Mouse (Mus musculus) hindbrain, embryonic 12.5 days (tissue): ENCODE results near the gene Ccdc177. TPM values are rescaled to one million over a fixed set of nuclear protein-coding genes. Genes with fewer than 3 reads are reported as not detected.

Experiments
- ATAC-seq: fragments of 200-750 bp; cut with Nextera tagmentation; 2 replicates; pipeline ENCODE4 v1.8.0; 2017; ENCODE audit warnings: moderate TSS enrichment; ENCODE audit not compliant: low FRiP score
- H3K27ac ChIP-seq: fragments of 300-500 bp; sonication (generic); 2 replicates; pipeline ENCODE4 v1.5.1; 2016; ENCODE audit warnings: mild to moderate bottlenecking
- H3K27me3 ChIP-seq: fragments of 300-500 bp; sonication (generic); 2 replicates; pipeline ENCODE4 v1.6.1; 2016; ENCODE audit warnings: mild to moderate bottlenecking
- H3K36me3 ChIP-seq: fragments of 300-500 bp; sonication (generic); 2 replicates; pipeline ENCODE4 v1.6.1; 2016; ENCODE audit warnings: mild to moderate bottlenecking
- H3K4me1 ChIP-seq: fragments of 300-500 bp; sonication (generic); 2 replicates; pipeline ENCODE4 v1.6.1; 2016
- H3K4me2 ChIP-seq: fragments of 300-500 bp; sonication (generic); replicated peaks from 2 replicates; pipeline ENCODE4 v1.6.1; 2016; ENCODE audit warnings: mild to moderate bottlenecking
- H3K4me3 ChIP-seq: fragments of 300-500 bp; sonication (generic); 2 replicates; pipeline ENCODE4 v1.5.1; 2016; ENCODE audit warnings: mild to moderate bottlenecking
- H3K9ac ChIP-seq: fragments of 300-500 bp; sonication (generic); 2 replicates; pipeline ENCODE4 v1.6.1; 2016; ENCODE audit warnings: mild to moderate bottlenecking, moderate library complexity
- H3K9me3 ChIP-seq: fragments of 300-500 bp; sonication (generic); replicated peaks from 2 replicates; pipeline ENCODE4 v1.6.1; 2016; ENCODE audit warnings: mild to moderate bottlenecking
- WGBS: fragments of 180-500 bp; shearing (Covaris S2); methylation state at CpG from one replicate; pipeline ENCODE4 v1.1.7; 2016; 5-methylcytosine and 5-hydroxymethylcytosine counted together
- polyA plus RNA-seq: library from polyadenylated mRNA; unstranded; fragments of >200 nt; fragmentation: Nextera tagmentation; extraction: Ambion mirVana; gene quantifications from 2 replicates; pipeline ENCODE4 v1.2.1, GENCODE M21; 2016

Gene Ccdc177
- polyA plus RNA-seq, 1 experiment from 2014 or later: 5.9 TPM

DNA sequence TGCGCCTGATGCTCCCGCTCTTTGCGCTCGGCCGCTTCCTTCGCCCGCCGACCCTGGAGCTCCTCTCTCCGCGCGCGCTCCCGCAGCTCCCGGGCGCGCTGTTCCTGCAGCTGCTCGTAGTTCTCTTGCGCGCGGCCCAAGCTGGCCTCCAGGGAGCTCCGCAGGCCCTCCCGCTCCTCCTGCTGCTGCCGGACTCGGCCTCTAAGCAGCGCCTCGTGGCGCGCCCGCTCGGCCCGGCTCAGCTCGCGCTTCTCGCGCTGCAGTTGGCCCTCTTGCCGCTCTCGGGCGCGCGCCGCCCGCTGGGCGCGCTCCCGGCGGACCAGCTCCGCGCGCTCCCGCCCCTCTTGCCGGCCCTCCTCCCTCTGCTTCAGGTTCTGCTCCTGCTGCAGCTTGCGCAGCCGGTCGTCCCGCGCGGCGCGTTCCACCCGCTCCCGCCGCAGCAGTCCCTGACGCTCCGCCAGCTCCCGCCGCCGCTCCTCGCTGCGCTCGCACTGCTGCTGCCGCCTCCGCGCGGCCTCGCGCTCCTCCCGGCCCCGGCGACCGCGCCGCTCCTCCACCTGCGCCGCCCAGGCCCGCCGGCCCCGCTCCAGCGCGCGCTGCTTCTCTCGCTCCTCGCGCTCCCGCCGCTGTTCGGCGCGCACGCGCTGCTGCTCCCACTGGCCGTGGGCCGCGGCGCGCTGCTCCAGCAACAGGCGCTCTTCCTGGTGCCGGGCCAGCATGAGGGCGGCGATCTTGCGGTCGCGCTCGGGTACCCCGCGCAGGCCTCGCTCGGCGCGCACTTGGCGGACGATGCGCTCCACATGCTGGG lies 2.5 kb downstream of the Ccdc177 start:
- Histone ChIP-seq H3K4me1 (peaks cover 29% of the 10 kb centered on the region), H3K4me2 (peak overlapping the region; percentile 57), H3K9ac (peak overlapping the region; percentile 47), H3K27me3 (peaks cover 34% of the 10 kb centered on the region), H3K4me3 (peak overlapping the region; percentile 58), H3K27ac (peak overlapping the region; percentile 97; the same call in 1 of the 2 replicates), H3K9me3 (peaks cover 34% of the 10 kb centered on the region), H3K36me3 (peaks cover 58% of the 10 kb centered on the region)
- 0 out of 2 replicates have a peak, but pooled peaks have one; percentile 18 for ATAC-seq
- WGBS: 13% methylated on average over 120 of the region's 122 CpGs

DNA sequence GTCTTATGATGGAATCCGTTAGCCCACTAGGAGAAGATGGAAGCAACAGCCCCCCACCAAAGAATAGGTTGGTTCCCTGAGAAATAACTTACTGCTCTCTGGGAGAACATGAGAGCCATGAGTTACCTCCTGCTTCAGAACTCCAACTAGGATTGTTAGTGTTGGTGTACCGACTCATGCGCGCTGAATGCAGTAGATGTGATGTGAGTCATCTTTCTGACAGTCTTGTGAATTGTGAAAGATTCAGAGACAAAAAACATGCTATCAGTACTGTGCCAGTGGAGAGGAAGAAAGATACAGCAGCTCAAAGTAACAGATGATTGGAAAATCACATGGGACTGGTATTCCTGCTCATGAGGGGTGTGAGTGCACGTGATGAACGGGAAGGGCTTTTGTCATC lies 8.9 kb downstream of the Ccdc177 start:
- no peak overlapping the region for H3K4me3 ChIP-seq
- no peaks in the 10 kb centered on the region for H3K4me1 ChIP-seq
- 92% methylated on average over 6 of the region's 6 CpGs for WGBS
- H3K27ac ChIP-seq: no peak overlapping the region
- H3K36me3 ChIP-seq: peaks cover 33% of the 10 kb centered on the region
- no peak for ATAC-seq
- H3K9me3 ChIP-seq: peaks cover 10% of the 10 kb centered on the region
- peaks cover 7% of the 10 kb centered on the region; the same call in 1 of the 2 replicates for H3K27me3 ChIP-seq
- no peak overlapping the region for H3K4me2 ChIP-seq
- no peak overlapping the region for H3K9ac ChIP-seq

DNA sequence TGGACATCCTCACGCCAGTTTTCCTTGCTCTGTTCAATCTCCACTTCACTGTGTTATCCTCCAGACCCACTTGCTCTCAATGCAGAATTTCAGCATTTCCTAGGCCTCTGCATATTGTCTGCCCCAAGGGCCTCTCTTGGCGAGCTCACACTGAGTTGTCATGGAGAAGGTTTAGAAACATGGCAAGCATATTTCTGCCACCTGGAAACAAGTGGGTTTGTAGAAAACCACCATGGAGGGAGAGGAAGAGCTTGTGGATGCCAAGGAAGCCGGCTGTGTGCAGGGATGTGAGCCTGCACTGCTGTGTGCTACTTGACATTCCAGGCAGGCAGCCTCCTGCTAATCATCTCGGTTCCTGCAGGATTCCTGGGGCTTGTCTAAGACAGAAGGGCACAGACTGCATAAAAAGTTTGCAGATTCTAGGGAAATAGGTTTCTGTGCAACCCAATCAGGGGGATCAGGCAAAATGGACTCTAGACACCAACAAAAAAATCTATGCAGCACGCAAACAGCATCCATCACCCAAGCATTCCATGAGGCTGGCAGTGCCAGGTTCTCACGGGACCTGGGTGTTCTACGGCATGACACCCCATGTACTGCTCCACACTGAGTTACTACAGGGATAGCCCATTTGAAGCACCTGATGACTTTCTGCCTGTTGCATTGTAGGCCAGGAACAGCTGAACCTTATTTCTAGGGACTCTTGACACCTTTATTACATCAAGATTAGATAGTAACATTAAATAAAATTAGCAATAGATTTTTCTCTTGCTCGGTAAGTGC lies 14.3 kb downstream of the Ccdc177 start:
- WGBS: 55% methylated on average over 8 of the region's 8 CpGs
- no peak for ATAC-seq
- peak overlapping the region; percentile 57 for H3K27ac ChIP-seq
- peaks cover 10% of the 10 kb centered on the region; the same call in 1 of the 2 replicates for H3K4me1 ChIP-seq
- H3K4me3 ChIP-seq: no peak overlapping the region
- H3K9me3 ChIP-seq: no peaks in the 10 kb centered on the region
- H3K27me3 ChIP-seq: no peaks in the 10 kb centered on the region
- H3K36me3 ChIP-seq: no peaks in the 10 kb centered on the region
- 0 out of 2 replicates have a peak overlapping the region, but pooled peaks have one; percentile 8 for H3K9ac ChIP-seq
- no peak overlapping the region for H3K4me2 ChIP-seq

DNA sequence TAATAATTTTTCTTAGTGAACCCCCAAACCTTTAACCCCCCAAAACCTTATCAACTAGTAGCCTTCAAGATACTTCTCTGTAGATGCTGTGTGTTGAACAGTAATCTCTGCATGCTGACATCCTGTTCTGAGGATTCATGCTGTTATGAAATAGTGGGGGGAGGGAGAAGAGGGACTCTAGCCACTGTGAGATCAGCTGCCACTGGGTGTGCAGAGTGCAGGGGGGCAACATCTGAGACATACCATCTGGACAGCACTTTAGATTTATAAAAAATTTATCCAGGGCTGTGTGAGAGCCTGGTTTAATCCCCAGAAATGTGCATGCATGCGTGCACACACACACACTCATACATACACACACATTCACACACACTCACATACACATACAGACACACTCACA lies 15.9 kb downstream of the Ccdc177 start:
- Histone ChIP-seq H3K27ac (no peak overlapping the region), H3K9me3 (no peaks in the 10 kb centered on the region), H3K9ac (no peak overlapping the region), H3K27me3 (no peaks in the 10 kb centered on the region), H3K4me2 (no peak overlapping the region), H3K36me3 (no peaks in the 10 kb centered on the region), H3K4me3 (no peak overlapping the region), H3K4me1 (peaks cover 10% of the 10 kb centered on the region; the same call in 1 of the 2 replicates)
- ATAC-seq: no peak
- 90% methylated on average over 1 of the region's 1 CpGs for WGBS

DNA sequence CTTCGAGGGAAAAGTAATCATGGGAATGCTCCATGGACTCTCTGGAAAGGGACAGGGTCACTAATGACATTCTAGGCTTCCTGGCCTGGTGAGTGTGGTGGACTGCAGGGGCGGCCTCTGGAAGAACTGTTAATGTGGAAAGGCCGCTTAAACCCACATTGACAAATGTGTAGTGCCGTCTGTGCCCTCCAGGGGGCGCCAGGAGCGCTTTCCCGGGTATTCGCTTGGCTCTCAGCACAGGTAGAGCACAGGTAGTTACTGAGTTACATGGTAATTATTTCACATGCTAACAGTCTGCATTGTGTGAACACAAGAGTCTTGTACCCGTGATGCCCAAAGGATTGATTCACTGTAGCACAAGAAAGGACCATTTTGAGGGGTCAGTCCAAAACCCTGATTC lies 21.0 kb downstream of the Ccdc177 start:
- no peak overlapping the region for H3K4me3 ChIP-seq
- no peak for ATAC-seq
- H3K27me3 ChIP-seq: no peaks in the 10 kb centered on the region
- H3K27ac ChIP-seq: no peak overlapping the region
- no peaks in the 10 kb centered on the region for H3K9me3 ChIP-seq
- WGBS: 37% methylated on average over 9 of the region's 9 CpGs
- H3K9ac ChIP-seq: no peak overlapping the region
- peaks cover 22% of the 10 kb centered on the region for H3K4me1 ChIP-seq
- H3K4me2 ChIP-seq: no peak overlapping the region
- H3K36me3 ChIP-seq: no peaks in the 10 kb centered on the region

DNA sequence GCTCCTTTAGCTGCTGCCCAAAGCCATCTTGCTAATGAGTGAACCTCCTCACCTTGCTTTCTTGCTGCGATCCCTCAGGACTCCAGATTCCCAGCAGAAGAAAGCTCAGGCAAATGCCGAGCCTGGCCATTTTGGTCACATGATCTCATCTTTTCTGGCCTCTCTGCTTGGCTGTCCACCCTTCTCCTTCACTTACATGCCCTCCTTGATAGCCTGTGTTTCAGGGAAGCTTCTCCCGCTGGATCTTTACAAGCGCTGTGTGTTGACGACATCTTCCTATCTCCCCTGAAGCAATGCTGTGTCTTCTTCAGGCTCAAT lies 23.2 kb downstream of the Ccdc177 start:
- Histone ChIP-seq H3K4me2 (peak overlapping the region; percentile 30), H3K4me3 (no peak overlapping the region), H3K9me3 (no peaks in the 10 kb centered on the region), H3K27me3 (no peaks in the 10 kb centered on the region), H3K36me3 (no peaks in the 10 kb centered on the region), H3K4me1 (peaks cover 22% of the 10 kb centered on the region), H3K27ac (peak overlapping the region; percentile 82), H3K9ac (no peak overlapping the region)
- no peak for ATAC-seq
- WGBS: 61% methylated on average over 5 of the region's 5 CpGs

DNA sequence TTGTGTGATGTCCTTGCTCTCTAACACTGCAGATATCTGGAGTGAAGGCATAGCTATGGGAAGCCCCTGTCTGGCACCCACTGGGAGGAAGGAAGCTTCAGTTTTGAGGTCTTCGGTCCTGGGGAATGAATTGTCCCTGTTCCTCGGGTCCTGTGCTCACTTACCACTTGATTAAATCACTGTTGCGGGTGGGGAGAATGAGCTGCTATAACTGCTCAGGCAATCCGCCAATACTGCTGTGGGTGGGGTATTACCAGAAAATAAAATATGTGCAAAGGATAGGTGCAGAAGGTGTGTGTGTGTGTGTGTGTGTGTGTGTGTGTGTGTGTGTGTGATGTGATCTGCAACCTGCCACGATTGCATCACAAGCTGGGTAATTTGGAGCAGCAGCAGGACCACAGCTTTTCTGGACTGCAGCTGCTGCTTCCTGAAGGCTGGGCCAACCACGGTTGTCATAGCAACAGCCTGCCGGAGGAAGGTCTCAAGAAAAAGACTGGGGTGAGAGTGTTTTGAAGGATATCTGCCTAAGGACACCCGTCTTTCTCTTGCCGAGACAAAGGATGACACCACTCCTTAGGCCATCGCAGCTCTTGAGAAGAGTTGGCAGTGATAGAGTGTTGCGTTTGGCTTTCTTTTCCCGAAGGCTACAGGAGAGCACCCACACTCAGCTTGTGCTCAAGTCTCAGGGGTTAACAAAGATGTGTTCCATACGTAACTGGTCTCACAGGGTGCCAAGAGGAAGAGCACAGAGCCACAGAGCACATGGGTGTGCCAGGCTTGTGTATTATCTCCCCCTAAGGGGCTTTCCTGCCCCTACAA lies 23.8 kb downstream of the Ccdc177 start:
- peaks cover 22% of the 10 kb centered on the region for H3K4me1 ChIP-seq
- no peaks in the 10 kb centered on the region for H3K9me3 ChIP-seq
- H3K36me3 ChIP-seq: no peaks in the 10 kb centered on the region
- H3K27me3 ChIP-seq: no peaks in the 10 kb centered on the region
- H3K9ac ChIP-seq: peak overlapping the region; percentile 5; the same call in 1 of the 2 replicates
- H3K4me2 ChIP-seq: peak overlapping the region; percentile 30
- no peak overlapping the region for H3K4me3 ChIP-seq
- peak; percentile 74 for ATAC-seq
- peak overlapping the region; percentile 82 for H3K27ac ChIP-seq
- WGBS: 17% methylated on average over 13 of the region's 13 CpGs

DNA sequence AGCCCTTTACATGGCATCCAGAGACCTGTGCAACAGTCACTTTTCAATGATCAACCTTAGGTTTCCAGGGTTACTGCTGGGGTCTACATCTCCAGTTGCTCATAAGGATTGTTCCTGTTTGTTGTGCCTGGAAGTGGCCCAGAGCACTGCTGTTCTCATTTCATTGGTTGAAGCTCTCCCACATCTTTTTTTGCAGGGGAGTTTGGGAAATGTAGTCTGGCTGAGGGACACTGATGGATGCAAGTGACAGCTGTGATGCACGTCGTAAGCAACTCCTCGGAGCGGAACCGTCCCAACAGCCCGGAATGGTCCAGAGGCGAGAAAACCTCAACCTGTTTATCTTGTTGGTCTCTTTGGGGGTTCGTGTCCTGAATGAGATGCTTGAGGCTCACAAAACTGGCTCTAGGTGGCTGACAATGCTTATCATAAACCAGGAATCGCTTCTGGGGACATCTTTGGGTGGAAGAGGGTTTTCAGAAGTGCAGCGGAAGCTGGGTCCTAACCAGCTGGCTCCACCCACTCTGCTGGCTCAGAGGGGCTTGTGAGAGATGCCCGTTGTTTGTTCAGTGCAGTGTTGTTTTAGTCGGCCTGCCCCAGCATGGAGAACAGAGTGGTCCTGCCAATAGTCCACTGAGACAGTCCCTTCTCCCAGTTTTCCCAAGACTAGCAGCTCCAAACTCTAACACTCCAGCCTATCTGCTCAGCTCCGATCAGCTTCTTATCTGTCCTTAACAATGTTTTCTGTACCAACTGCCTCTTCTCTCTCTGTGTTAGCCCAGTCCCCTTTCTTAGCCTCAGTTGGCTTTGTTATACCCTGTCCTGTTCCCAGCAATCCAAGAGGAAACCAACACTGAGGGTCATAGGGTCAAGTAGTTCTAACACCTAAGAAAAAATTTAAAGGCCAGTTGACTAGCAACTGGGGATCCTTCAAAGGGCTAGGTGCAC lies 25.7 kb downstream of the Ccdc177 start:
- Histone ChIP-seq H3K27me3 (no peaks in the 10 kb centered on the region), H3K27ac (no peak overlapping the region), H3K4me3 (no peak overlapping the region), H3K9ac (no peak overlapping the region), H3K36me3 (no peaks in the 10 kb centered on the region), H3K9me3 (no peaks in the 10 kb centered on the region), H3K4me2 (no peak overlapping the region), H3K4me1 (peaks cover 22% of the 10 kb centered on the region)
- WGBS: 53% methylated on average over 13 of the region's 13 CpGs
- ATAC-seq: no peak

DNA sequence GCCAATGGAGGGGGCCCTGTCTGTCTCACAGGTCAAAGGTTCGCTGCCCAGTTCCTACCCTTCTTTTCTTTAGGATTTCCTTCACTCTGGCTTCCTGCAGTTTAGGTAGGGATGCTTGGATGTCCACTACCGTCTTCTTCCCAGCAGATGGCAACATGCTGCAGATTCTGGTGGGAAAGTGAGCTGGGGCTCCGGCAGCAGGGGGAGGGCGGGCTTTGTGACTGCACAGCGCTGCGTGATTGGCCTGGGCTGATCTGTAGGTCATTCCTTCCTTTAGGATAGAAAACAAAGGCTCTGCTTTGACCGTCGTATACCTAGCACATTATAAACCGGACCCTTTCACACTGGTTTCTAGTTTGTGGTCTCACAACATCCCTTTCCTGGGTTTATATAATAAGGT lies 29.9 kb downstream of the Ccdc177 start:
- peak; percentile 80 for ATAC-seq
- Histone ChIP-seq H3K27me3 (no peaks in the 10 kb centered on the region), H3K36me3 (no peaks in the 10 kb centered on the region), H3K27ac (no peak overlapping the region), H3K4me1 (peaks cover 1% of the 10 kb centered on the region; the same call in 1 of the 2 replicates), H3K9me3 (no peaks in the 10 kb centered on the region), H3K9ac (no peak overlapping the region), H3K4me3 (no peak overlapping the region), H3K4me2 (peak overlapping the region; percentile 12; the same call in 1 of the 2 replicates)
- 6% methylated on average over 9 of the region's 9 CpGs for WGBS

DNA sequence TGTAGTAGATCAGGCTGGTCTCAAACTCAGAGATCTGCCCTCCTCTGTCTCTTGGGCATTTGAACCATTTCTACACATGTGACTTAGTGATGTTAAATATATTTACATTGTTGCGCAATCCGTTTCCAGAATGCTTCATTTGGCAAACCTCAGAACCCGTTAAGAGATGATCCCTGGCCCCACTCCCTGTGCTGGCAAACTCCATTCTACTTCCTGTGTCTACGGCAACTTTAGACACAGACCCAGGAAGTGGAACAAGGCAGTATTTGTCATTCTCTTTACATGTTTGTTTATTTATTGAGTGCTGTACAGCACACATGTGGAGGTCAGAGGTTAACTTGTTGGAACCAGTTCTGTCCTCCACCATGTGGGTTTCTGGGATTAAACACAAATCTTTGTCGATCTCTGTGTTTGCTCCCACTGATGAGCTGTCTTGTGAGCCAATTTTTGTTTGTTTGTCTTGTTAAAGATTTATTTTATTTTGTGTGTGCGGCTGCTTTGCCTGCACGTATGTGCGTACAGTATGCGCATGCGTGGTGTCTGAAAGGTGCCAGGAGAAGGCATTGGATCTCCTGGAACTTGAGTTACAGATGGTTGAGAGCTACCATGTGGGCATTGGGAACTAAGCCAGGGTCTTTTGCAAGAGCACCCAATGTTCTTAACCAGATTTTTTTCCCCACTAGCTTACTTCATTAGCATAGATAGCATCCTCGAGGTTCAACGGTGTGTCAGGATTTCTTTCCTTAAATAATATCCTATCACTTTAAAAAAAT lies 30.5 kb downstream of the Ccdc177 start:
- H3K27me3 ChIP-seq: peaks cover 5% of the 10 kb centered on the region; the same call in 1 of the 2 replicates
- no peaks in the 10 kb centered on the region for H3K36me3 ChIP-seq
- 89% methylated on average over 12 of the region's 12 CpGs for WGBS
- H3K4me2 ChIP-seq: no peak overlapping the region
- no peaks in the 10 kb centered on the region for H3K4me1 ChIP-seq
- ATAC-seq: no peak; the same call in 1 of the 2 replicates
- H3K27ac ChIP-seq: no peak overlapping the region
- no peak overlapping the region for H3K4me3 ChIP-seq
- H3K9me3 ChIP-seq: no peaks in the 10 kb centered on the region
- no peak overlapping the region for H3K9ac ChIP-seq
